Mouse (Mus musculus): Measurements from ENCODE around the gene H2-Q2.
"Not testable (repeated sequence)": the region's sequence is repeated elsewhere in the genome, so short reads cannot be mapped to it uniquely, and the experiment has no call there.

The H2-Q2 gene

DNA sequence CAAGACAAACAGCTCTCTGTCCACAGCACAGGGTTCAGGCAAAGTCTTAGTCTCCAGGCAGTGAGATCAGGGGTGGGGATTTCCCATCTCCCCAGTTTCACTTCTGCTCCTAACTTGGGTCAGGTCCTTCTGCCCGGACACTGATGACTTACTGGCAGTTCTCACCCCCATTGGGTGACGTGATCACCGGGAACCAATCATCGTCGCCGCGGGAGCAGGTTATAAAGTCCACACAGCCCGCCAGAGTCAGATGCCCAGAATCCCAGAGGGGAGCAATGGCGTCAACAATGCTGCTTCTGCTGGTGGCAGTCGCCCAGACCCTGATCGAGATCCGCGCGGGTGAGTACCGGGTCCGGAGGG, 37.3 kb downstream of the H2-Q2 start, which contains the start of gene H2-Q4:
Gene H2-Q4 (plus strand): TSS at position 249 of the 360 bp plus-strand sequence.
- DNase-seq (ENCODE audit: low spot score), result peak; percentile 72

DNA sequence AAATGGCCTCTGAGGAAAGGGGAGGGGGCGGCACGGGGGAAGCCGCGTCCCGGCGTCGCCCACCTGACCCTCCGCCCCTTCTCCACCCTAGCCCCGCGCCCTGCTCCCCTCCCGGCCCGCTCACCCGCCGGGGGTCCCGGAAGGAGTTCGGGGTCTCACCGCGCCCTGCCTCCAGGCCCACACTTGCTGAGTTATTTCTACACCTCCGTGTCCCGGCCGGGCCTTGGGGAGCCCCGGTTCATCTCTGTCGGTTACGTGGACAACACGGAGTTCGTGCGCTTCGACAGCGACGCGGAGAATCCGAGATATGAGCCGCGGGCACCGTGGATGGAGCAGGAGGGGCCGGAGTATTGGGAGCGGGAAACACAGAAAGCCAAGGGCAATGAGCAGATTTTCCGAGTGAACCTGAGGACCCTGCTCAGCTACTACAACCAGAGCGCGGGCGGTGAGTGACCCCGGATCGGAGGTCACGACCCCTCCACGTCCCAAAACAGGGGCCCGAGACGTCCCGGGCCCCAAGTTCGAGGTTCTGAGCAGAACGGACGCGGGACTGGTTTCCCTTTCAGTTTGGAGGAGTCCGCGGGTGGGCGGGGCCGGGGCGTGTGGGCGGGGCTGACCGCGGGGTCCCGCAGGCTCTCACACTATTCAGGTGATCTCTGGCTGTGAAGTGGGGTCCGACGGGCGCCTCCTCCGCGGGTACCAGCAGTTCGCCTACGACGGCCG, 37.8 kb downstream of the H2-Q2 start:
- no peak for DNase-seq (ENCODE audit: low spot score)

DNA sequence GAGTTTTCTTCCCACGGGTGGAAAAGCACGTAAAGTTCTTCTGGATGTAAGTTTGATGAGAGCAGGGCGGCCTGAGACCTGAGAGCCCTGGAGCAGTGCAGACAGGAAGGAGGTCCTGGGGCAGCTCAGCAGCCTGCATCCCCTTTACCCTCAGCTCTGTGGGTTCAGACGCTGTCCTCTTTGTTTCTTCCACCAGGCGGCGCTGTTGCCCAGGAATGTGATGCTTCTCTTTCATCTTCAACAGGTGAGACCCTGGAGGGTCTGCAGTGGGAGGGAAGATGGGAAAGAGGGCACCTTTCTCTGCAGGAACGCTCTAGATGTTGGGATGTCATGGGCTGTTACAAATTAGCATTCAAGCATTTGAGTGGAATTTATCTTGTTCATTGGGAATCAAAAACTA, 47.8 kb downstream of the H2-Q2 start:
- DNase-seq (ENCODE audit: low spot score), result not testable (repeated sequence)

DNA sequence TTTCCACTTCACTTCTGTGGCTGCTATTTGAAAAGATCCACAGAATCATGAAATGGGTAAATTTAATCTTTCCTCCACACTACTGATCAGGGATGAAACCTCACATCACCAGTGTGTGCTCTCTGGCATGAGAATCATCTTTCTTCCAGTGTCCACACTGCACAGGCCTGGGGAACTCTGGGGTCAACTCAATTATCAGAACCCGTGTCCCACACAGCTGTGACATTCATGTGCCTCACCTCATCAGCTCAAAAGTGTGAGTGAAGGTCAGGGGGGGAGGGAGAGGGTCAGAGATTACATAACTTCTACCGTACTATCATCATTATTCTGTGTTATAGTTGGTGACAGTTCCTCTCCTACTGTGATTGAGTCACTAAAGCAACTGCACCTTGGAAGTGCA, 50.6 kb downstream of the H2-Q2 start:
- DNase-seq (ENCODE audit: low spot score), result not testable (repeated sequence)

DNA sequence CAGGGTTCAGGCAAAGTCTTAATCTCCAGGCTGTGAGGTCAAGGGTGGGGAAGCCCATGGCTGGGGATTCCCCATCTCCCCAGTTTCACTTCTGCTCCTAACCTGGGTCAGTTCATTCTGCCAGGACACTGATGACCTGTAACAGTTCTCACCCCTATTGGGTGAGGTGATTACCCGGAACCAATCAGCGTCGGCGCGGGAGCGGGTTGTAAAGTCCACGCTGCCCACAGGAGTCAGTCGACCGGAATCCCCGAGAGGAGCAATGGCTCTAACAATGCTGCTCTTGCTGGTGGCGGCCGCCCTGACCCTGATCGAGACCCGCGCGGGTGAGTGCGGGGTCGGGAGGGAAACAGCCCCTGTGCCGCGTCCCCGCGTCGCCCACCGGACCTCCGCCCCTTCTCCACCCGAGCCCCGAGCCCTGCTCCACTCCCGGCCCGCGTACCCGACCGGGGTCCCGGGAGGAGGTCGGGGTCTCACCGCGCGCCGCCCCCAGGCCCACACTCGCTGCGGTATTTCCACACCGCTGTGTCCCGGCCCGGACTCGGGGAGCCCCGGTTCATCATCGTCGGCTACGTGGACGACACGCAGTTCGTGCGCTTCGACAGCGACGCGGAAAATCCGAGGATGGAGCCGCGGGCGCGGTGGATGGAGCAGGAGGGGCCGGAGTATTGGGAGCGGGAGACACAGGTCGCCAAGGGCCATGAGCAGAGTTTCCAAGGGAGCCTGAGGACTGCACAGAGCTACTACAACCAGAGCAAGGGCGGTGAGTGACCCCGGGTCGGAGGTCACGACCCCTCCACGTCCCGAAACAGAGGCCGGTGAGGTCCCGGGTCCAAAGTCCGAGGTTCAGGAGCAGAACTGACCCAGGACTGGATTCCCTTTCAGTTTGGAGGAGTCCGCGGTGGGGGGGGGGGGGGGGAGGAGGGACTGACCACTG, 52.1 kb downstream of the H2-Q2 start:
- not testable (repeated sequence) for DNase-seq (ENCODE audit: low spot score)

Data from urinary bladder, postnatal 10 days (tissue).